Mouse (Mus musculus): ENCODE results near the gene Fermt1.

DNA sequence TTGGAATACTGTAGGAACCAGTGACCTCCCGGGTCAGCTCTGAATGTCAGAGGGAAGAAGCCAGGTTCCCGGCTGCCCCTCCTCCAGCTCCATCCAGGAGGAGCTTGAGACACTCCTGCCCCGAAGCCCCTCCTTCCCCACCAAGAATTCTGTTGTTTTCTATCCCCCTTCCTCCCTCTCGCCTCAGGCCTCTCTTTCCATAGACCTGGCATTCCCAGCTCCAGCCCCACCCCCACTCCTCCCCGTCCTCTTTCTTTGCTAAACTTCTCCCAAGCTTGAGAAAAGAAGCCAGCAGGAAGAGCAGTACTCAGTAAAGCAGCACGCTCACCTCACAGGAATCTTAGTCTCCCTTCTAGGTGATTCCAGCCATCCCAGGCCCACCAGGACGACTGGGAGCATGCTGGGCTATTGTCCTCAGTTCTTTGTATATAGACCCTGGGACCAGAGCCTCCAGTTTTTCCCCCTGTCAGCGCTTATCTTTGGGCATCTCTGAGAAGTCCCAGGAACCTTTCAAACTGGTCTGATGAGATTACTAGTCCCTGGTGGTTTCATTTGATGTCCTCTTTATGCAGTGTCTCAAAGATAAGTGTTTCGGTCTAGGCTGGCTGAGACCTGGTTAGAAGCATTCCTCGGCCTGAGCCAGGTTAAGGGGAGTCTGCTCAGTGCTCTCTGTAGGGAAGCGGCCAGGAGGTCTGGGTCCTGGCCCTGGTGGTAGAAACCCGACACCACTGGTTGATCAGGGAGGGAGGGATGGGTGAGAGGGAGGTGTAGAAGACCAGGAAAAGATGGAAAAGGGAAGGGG is 64.7 kb downstream of the Fermt1 start, which contains the start of gene Lrrn4:
- TF ChIP-seq CTCF (IDR thresholded peaks at IDR 0.05; ENCODE audit: borderline replicate concordance, control insufficient read depth, extremely low read depth, insufficient read depth, low read length, poor library complexity) (no peak), POLR2A (IDR thresholded peaks at IDR 0.05; ENCODE audit: control insufficient read depth, extremely low read depth, insufficient read depth, low read length, poor library complexity) (no peak)

All from thymus, adult 2 months (tissue).